Mouse (Mus musculus) hindbrain, embryonic 16.5 days (tissue): ENCODE data around the gene Adora1. TPM values are rescaled to one million over a fixed set of nuclear protein-coding genes. Genes with fewer than 3 reads are reported as not detected.
A peak's percentile ranks its signal among the peaks of the same experiment; 100 is the strongest.

Experiments used
- ATAC-seq: fragments of 200-750 bp; cut with Nextera tagmentation; 2 replicates; pipeline ENCODE4 v1.8.0; 2017; ENCODE audit warnings: moderate TSS enrichment, moderate library complexity
- H3K27ac ChIP-seq: fragments of 300-500 bp; sonication (generic); 2 replicates; pipeline ENCODE4 v1.5.1; 2014; ENCODE audit warnings: low read depth, mild to moderate bottlenecking, control low read depth, low read length, moderate library complexity
- H3K27me3 ChIP-seq: fragments of 300-500 bp; sonication (generic); replicated peaks from 2 replicates; pipeline ENCODE4 v1.6.1; 2014; ENCODE audit warnings: low read length; ENCODE audit not compliant: control insufficient read depth, insufficient read depth
- H3K36me3 ChIP-seq: fragments of 300-500 bp; sonication (generic); 2 replicates; pipeline ENCODE4 v1.6.1; 2014; ENCODE audit warnings: mild to moderate bottlenecking, low read length, moderate library complexity, mixed read lengths; ENCODE audit not compliant: control insufficient read depth, insufficient read depth
- H3K4me1 ChIP-seq: fragments of 300-500 bp; sonication (generic); 2 replicates; pipeline ENCODE4 v1.6.1; 2014; ENCODE audit warnings: low read depth, low read length; ENCODE audit not compliant: control insufficient read depth, insufficient read depth
- H3K4me2 ChIP-seq: fragments of 300-500 bp; sonication (generic); 2 replicates; pipeline ENCODE4 v1.6.1; 2014; ENCODE audit warnings: mild to moderate bottlenecking, low read length, control low read depth, moderate library complexity
- H3K4me3 ChIP-seq: fragments of 300-500 bp; sonication (generic); 2 replicates; pipeline ENCODE4 v1.5.1; 2014; ENCODE audit warnings: mild to moderate bottlenecking, low read length, control low read depth, moderate library complexity
- H3K9ac ChIP-seq: fragments of 300-500 bp; sonication (generic); 2 replicates; pipeline ENCODE4 v1.6.1; 2014; ENCODE audit warnings: low read depth, mild to moderate bottlenecking, control low read depth, low read length, moderate library complexity
- H3K9me3 ChIP-seq: fragments of 300-500 bp; sonication (generic); 2 replicates; pipeline ENCODE4 v1.6.1; 2014; ENCODE audit warnings: mild to moderate bottlenecking, low read length, moderate library complexity; ENCODE audit not compliant: control insufficient read depth
- WGBS: fragments of 180-500 bp; shearing (Covaris S2); extraction: QIAGEN DNeasy Blood & Tissue Kit; methylation state at CpG from one replicate; pipeline ENCODE4 v1.1.7; 2014; 5-methylcytosine and 5-hydroxymethylcytosine counted together
- polyA plus RNA-seq: library from polyadenylated mRNA; unstranded; fragments of >200 nt; fragmentation: Nextera tagmentation; extraction: Ambion mirVana; gene quantifications from 2 replicates; pipeline ENCODE4 v1.2.1, GENCODE M21; 2015

The Adora1 gene
- polyA plus RNA-seq, 1 experiment from 2014 or later: 35.9 TPM

DNA sequence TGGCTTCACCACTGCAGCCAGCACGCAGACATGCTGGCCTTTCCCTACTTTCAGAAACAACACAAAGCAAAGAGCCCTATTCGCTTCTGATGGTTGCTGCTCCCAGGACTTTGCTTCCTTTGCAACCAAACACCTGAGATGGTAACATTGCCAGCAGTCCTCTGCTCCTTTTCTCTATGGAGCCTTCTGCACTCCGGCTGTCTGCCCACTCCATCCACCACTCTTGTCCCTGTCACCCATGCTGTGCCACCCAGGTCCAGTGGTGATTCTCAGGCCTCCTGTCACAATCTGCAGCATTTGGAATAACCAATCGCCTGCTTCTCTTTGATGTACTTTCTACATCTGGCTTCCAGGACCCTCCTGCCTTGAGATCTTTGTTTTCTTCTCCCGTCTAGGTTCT lies 9.9 kb downstream of the Adora1 start:
- ATAC-seq: no peak
- Histone ChIP-seq H3K27me3 (no peaks in the 10 kb centered on the region), H3K4me1 (no peaks in the 10 kb centered on the region), H3K9me3 (no peaks in the 10 kb centered on the region), H3K9ac (no peak overlapping the region), H3K4me3 (no peak overlapping the region), H3K27ac (no peak overlapping the region), H3K36me3 (no peaks in the 10 kb centered on the region), H3K4me2 (no peak overlapping the region)
- 92% methylated on average over 5 of the region's 5 CpGs for WGBS

DNA sequence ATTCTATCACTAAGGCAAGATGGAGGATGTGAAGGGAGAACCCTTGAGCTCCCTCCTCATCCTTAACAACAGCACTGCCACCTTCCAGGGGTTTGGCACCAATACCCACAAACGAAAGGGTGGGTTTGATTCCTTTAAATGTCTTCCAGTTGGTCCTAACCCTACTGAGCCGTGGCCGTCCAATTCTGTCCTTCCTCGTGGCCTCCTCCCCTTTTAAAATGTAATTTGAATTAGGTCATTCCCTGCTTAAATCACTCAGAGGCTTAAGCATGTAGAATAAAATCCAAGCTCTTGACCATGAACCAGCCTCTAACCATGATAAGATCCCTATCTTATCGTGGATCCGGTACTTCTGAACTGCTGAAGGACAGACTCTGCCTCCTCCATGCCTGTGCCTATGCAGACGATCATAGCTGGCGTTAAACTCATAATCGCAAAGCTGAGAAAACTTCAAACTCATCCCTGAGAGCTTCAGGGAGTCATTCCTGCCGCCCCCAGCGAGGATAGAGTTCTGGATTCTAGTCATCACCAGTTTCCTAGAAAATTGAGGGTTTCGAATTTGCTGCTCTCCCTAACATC lies 10.5 kb downstream of the Adora1 start:
- Histone ChIP-seq H3K27ac (no peak overlapping the region), H3K4me1 (no peaks in the 10 kb centered on the region), H3K27me3 (no peaks in the 10 kb centered on the region), H3K9ac (no peak overlapping the region), H3K9me3 (no peaks in the 10 kb centered on the region), H3K4me3 (no peak overlapping the region), H3K4me2 (no peak overlapping the region), H3K36me3 (no peaks in the 10 kb centered on the region)
- 89% methylated on average over 12 of the region's 12 CpGs for WGBS
- ATAC-seq: no peak

DNA sequence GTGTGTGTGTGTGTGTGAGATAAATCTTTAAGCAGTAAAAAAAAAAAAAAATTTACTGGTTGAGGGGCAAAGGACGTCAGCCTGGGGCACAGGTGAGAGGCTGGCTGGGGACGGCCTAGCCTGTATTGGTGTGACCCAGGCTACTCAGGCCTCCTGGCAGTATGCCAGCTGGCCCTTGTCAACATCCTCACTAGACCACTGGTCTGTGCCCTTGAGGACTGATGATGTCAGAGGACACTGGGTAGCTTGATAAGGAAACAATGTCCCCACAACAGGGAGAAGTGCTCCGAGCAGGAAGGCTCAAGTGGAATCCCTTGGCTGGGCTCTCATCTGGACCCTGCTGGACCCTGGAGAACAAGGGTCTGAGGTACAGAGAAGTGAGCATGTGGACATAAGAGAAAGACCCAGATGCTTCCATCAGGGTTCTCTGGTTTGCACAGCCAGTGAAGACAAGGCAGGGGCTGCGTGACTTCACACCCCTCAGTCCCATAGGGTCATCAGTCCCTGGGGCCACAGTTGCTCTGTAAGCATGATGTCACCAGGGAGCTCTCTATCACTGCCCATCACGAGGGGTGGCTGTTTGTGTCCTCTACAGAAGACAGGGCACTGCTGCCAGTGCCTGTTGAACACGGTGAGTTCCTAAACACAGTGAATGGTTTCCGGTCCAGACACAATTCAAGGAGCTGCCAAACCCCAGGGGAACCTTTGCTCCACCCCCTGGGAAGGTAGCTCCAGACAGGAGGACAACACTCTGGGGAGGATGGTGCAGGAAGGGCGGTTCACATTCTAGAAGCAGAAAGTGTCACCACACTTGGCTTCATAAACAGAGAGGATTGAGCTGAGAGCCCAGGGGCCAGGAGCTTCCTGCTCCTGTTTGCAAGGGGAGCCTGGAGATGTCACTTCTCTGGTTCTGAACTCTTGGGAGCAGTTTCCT lies 12.8 kb downstream of the Adora1 start:
- H3K4me3 ChIP-seq: no peak overlapping the region
- no peaks in the 10 kb centered on the region for H3K36me3 ChIP-seq
- no peak overlapping the region for H3K4me2 ChIP-seq
- ATAC-seq: no peak
- 62% methylated on average over 8 of the region's 8 CpGs for WGBS
- H3K27ac ChIP-seq: no peak overlapping the region
- H3K4me1 ChIP-seq: no peaks in the 10 kb centered on the region
- H3K27me3 ChIP-seq: no peaks in the 10 kb centered on the region
- H3K9ac ChIP-seq: no peak overlapping the region
- no peaks in the 10 kb centered on the region for H3K9me3 ChIP-seq

DNA sequence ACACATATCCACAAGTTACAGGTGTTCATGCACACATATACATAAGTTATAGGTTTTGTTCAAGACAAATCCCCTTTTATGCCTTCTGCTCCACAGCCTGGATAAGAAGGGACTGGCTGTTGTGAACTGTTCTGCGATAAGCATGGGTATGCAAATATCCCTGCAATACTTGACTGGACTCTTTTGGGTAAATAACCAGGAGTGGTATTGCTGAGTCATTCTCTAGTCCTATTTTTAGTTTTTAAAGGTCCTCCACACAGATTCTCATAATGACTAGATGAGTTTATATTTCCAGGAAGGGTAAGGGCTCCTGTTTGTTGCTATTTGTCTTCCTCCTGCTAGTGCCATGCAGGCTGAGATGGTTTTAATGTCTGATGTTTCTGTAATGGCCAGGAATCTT lies 14.1 kb downstream of the Adora1 start:
- Histone ChIP-seq H3K4me1 (peaks cover 4% of the 10 kb centered on the region; the same call in 1 of the 2 replicates), H3K27me3 (no peaks in the 10 kb centered on the region), H3K36me3 (no peaks in the 10 kb centered on the region), H3K4me3 (no peak overlapping the region), H3K9ac (no peak overlapping the region), H3K27ac (no peak overlapping the region), H3K9me3 (no peaks in the 10 kb centered on the region), H3K4me2 (no peak overlapping the region)
- ATAC-seq: no peak
- 96% methylated on average over 1 of the region's 1 CpGs for WGBS

DNA sequence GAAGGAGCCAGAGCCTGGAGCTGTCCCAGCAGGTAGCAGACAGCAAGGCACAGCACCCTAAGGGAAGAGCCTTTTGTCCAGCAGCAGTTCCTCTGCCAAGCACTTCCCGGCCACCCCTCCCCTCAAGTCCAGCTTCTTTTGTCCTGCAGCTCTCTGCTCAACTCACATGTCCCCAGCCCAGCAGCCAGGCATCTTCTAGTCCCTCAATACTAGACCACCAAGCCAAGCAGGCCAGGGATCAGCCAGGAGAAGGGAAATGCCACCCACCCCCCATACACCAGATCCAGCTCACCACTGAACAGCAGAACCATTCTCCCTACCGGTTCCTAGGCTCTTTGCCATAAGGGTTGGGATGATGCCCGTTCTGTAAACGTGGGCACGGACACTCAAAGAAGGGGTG lies 15.6 kb downstream of the Adora1 start:
- Histone ChIP-seq H3K9me3 (no peaks in the 10 kb centered on the region), H3K9ac (no peak overlapping the region), H3K36me3 (no peaks in the 10 kb centered on the region), H3K27me3 (no peaks in the 10 kb centered on the region), H3K4me2 (no peak overlapping the region), H3K4me3 (no peak overlapping the region), H3K4me1 (peaks cover 11% of the 10 kb centered on the region), H3K27ac (no peak overlapping the region)
- peak; percentile 70 for ATAC-seq
- 65% methylated on average over 5 of the region's 5 CpGs for WGBS

DNA sequence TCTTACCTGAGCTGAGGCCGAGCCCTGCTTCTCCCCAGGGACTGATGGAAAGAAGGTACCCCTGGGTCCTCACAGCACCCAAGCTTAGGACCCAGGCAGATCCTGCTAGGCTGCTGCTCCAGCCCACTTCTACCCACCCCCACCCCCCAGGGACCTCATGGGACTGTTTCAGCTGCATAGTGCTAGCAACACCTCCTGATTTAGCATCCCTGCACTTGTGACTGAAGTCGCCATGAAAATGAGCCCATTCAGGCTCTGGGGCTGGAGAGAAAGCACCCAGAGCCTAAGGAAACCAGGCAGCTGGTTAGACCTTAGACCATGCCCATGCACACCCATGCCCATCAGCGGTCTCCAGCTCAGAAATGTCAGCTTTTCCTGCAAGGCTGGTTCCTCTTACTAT lies 17.3 kb downstream of the Adora1 start:
- Histone ChIP-seq H3K4me1 (peaks cover 11% of the 10 kb centered on the region), H3K9me3 (no peaks in the 10 kb centered on the region), H3K36me3 (no peaks in the 10 kb centered on the region), H3K27me3 (no peaks in the 10 kb centered on the region), H3K27ac (no peak overlapping the region), H3K4me2 (no peak overlapping the region), H3K4me3 (no peak overlapping the region), H3K9ac (no peak overlapping the region)
- no peak for ATAC-seq
- 90% methylated on average over 3 of the region's 3 CpGs for WGBS

DNA sequence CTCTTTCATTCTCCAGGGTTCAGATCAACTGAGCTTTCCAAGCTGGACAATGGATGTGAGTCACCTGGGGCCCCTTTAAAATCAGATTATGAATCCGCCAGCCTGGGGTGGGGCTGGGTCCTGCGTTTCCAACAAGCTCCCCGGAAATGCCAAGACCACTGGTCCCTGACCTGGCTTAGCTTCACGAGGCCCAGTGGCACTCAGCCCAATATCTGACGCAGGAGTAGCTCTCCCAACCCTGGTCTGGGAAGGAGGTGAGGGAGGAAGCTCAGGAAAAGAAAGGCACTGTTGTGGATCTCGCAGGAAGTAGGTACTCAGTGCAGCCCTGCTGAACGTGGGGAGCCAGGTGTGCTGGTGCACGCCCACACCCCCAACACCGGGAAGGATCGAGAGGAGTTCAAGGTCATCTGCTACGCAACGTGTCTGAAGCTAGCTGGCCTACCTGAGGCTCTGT lies 18.2 kb downstream of the Adora1 start:
- Histone ChIP-seq H3K4me3 (no peak overlapping the region), H3K9me3 (no peaks in the 10 kb centered on the region), H3K36me3 (no peaks in the 10 kb centered on the region), H3K4me1 (peaks cover 11% of the 10 kb centered on the region), H3K9ac (no peak overlapping the region), H3K4me2 (no peak overlapping the region), H3K27ac (no peak overlapping the region), H3K27me3 (no peaks in the 10 kb centered on the region)
- no peak for ATAC-seq
- WGBS: 77% methylated on average over 12 of the region's 12 CpGs

DNA sequence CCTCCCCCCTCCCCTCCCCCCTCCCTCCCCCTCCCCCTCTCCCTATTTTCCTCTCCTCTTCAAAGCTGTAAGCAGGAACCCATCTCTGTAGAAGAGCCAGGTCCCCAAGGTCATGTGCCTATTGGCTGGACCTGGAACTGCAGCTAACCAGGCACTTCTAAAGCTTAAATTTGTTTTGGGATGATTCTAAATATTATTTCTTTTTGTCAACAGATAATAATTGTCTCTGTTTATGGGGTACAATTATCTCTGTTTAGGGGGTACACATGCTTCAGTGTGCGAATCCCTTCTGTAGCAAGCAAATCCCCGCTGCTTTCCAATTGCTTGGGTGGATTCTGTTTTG lies 18.6 kb downstream of the Adora1 start:
- ATAC-seq: no peak
- Histone ChIP-seq H3K4me3 (no peak overlapping the region), H3K36me3 (no peaks in the 10 kb centered on the region), H3K4me1 (peaks cover 11% of the 10 kb centered on the region), H3K9ac (no peak overlapping the region), H3K27me3 (no peaks in the 10 kb centered on the region), H3K9me3 (no peaks in the 10 kb centered on the region), H3K4me2 (no peak overlapping the region), H3K27ac (no peak overlapping the region)
- WGBS: 92% methylated on average over 2 of the region's 2 CpGs

DNA sequence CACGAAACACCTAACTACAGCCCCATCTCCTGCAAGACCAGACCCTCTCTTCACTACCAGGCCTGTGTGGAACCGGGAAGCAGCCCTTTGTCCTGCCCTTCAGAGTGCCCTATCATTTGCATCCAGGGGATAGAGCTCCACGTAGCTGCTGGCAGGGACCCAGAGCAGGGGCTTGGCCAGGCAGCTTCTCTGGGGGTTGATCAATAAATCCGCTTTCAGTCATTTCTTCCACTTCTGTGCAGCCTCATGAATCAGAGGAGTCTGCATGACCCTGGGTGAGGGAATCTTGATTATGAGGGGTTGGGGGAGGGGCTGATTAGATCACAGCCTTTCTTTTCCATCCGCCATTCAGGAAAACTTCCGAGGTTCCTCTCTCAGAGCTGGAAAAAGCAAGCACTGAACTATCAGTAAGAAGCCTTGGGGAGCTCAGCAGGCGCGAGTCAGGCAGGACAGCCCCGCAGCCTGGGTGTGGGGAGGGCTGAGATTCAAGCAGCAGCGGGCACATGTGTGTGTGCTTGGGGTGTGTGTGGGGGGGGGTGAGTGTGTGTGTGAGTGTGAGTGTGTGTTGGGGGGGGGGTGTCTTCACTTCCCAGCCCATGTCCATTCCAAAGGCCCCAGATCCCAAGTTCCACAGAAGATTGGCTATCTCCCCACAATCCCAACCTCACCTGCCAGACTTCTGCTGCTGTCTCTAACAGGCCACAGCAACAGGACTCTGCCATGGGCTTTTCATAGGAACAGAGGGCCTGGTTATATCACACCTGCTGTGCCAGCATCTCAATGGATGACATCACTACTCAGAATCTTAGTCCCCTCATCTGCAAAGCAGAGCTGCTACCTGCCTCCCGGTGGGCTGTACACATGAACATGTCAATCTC lies 19.2 kb downstream of the Adora1 start:
- H3K4me1 ChIP-seq: peaks cover 11% of the 10 kb centered on the region
- no peak for ATAC-seq
- no peaks in the 10 kb centered on the region for H3K9me3 ChIP-seq
- H3K9ac ChIP-seq: peak overlapping the region; percentile 13; the same call in 1 of the 2 replicates
- peak overlapping the region; percentile 24; the same call in 1 of the 2 replicates for H3K27ac ChIP-seq
- no peak overlapping the region for H3K4me3 ChIP-seq
- H3K27me3 ChIP-seq: no peaks in the 10 kb centered on the region
- no peak overlapping the region for H3K4me2 ChIP-seq
- H3K36me3 ChIP-seq: no peaks in the 10 kb centered on the region
- WGBS: 17% methylated on average over 10 of the region's 11 CpGs
